Mouse (Mus musculus): ENCODE results near the gene Tmem253. TPM values are rescaled to one million over a fixed set of nuclear protein-coding genes. Genes with fewer than 3 reads are reported as not detected.
"Not testable (repeated sequence)": the region's sequence is repeated elsewhere in the genome, so short reads cannot be mapped to it uniquely, and the experiment has no call there.

The Tmem253 gene
- total RNA-seq, 2 experiments from 2014 or later, result 2.9 to 3.2 TPM

DNA sequence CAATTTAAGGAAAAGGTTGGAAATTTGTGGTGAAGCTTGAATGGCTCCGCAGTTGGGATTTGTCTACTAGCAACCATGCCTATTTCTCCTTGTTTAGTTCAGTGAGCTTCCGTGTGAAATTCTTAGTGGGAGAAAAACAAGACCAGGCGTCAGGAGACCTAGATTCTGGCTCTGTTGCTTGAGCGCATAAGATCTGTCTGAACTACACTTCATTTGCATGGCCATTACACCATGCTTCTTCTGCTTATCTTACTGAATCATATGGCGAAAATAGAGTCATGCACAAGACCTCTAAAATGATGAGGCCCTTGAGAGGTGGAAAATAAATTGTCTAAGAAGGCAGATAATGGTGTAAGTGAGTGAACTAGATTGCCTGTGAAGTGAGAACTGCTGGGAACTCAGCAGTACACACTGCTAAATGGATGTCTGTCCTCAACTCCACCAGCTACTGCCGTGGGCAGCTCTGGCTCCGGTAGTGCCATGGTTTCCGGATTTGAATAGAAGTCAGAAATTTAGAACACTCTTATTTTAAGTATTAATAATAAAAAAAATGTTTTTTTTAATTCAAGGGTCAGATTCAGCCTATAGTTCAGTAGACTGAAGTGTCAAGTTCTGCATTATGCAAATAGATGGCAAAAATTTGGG is 6.2 kb downstream of the Tmem253 start:
- no peak for DNase-seq

DNA sequence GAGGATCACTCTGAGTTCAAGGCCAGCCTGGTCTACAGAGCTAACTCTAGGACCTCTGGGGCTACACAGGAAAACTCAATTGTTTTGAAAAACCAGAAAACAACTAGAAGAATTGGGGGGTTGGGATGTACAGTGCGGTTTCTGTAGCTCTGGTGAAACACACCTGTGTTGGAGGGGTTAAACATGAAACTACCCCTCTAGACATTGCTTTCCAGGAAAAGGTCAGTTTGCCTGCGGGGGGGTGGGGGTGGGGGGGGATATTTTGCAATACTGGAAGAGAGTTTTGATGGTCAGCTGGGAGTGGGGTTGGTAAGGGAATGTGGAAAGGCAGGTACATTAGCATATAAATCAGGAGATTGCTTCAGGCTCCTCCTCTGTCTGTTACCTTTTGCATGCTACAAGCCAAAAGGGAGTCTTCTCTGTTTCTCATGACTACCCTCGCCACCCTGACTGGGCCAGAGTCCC is 6.8 kb downstream of the Tmem253 start:
- DNase-seq, result peak in 1 of 2 experiments; percentile 35

DNA sequence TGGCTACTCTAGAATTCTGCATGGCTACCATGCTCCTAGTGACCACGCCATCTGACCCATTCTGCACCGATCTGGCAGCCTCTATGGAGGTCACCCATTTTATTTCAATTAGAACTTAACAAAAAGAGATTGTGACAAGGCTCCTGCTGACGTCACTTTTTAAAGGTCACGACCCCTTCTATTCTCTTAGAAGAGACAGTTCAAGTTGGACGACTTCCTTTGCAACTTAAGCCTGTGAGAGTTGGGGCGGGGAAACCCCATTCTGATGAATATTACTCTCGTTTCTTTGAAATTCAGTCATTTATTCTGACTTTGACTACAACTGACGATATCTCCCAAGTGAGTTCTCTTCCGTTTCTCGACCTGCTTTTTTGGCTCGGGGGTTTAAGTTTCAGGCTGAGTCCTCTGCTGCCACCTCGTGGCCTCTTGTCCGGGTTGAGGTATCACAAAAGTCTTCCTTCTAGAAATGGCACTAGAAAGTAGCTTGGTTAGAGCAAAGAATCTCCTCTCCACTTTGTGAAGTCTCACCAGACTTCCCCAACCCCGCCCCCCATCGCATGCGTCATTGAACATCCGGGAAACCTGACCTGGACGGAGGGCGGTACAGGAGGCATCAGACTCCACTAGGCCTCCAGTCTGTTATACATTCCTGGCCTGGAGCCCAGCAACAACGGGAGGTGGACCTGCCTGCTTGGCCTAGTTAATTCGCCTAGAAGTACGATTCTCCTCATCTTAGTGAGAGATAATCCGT is 7.4 kb downstream of the Tmem253 start:
- DNase-seq, result peak; percentile 88 to 94

DNA sequence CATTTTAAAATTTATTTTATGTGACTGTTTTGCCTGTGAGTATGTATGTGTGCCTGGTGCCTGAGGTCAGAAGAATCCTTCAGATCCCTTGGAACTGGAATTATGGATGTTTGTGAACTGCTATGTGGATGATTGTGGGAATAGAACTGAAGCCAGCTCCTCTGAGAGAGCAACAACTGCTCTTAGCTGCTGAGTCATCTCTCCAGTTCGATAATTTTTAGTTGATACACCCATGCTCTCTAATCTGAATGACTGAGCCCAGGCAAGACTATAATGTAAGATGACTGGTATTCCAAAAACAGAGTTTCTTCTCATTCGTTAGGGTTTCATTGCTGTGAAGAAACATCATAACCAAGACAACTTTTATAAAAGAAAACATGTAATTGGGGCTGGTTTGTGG is 8.7 kb downstream of the Tmem253 start:
- no peak for DNase-seq

DNA sequence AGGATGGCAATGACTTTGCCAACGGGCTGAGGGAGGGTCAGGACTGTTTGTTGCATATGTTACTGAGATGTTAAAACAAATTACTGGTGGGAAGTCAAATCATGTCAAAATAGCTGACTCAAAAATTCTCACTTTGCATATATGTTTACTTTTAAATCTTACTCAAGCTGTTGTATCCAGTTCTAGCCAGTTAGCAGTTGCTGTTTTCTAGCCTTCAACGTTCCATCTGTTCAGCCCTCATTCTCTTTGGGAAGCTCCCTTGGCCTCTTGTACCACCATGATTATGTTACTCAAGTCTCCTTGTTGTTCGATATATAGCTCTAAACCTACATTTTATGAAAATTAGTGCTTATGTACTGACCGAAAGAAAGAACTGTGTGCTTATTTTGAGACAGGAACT is 10.9 kb downstream of the Tmem253 start:
- DNase-seq, result no peak

DNA sequence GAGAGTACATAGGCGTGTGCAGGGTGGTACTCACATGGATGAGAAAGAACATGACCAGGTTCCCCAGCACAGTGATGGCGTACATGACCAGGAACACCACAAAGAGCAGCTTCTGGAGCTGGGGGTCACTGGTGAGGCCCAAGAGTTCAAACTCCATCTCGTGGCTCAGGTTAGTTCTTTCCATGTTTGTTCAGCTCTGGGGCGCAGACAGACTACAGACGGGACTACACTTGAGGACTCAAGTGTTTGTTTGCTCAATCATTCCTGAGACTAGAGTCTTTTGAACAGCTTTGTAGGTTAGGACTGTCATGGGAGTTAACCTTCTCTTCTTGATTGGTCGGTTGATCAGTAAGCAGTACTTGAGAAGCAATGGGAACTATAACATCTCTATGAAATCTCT is 20.5 kb downstream of the Tmem253 start:
- DNase-seq, result no peak

DNA sequence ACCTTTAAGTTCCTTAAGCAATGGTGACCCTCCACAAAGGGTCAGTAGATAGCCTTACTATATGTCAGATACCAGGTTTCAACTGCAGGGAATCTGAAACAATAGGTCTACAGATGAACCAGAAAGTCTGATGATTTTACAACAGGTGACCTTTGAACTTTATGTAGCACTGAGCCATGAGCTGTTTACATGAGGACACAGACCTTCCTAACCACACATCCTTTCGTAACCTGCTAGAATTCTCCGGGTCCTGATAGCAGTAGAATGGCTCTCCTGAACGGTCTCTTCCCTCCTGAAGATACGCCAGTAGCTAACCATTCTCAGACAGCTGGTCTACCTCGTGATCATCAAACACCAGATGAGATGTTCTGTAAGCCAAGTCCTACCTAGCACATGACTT is 23.9 kb downstream of the Tmem253 start:
- DNase-seq, result no peak

DNA sequence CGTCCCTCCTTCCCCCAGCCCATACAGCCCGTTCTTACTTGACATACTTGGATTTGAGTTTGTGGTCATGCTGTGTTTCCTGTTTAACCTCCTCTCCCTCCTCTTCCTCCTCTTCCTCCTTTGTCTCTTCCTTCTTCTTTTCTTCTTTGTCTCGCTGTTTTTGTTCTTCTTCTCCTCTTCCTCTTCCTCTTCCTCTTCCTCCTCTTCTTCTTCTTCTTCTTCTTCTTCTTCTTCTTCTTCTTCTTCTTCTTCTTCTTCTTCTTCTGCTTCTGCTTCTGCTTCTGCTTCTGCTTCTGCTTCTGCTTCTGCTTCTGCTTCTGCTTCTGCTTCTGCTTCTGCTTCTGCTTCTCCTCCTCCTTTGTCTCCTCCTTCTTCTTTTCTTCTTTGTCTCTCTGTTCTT is 26.9 kb downstream of the Tmem253 start, which contains the start of gene Olfr221:
TSS of gene Olfr221 (minus strand) at position 101 of the 400 bp plus-strand sequence.
- not testable (repeated sequence) for DNase-seq

DNA sequence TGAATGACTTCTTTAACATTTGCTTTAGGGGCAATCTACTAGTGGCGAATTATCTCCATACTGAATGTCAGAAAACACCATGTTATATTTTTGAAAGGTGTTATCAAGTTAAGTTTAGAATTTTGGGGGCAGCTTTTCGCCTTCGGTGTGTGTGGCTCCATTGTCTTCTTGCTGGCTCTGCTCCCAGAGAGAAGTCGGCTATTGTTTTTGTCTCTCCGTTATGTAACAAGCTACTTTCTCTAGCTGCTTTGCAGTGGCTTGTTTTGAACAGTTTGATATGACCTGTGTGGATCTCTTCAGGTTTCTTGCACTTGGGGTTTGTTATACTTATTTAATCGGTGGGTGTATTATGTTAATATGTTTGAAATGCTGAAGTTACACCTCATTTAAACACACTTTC is 28.0 kb downstream of the Tmem253 start:
- DNase-seq, result peak in 1 of 2 experiments; percentile 23

DNA sequence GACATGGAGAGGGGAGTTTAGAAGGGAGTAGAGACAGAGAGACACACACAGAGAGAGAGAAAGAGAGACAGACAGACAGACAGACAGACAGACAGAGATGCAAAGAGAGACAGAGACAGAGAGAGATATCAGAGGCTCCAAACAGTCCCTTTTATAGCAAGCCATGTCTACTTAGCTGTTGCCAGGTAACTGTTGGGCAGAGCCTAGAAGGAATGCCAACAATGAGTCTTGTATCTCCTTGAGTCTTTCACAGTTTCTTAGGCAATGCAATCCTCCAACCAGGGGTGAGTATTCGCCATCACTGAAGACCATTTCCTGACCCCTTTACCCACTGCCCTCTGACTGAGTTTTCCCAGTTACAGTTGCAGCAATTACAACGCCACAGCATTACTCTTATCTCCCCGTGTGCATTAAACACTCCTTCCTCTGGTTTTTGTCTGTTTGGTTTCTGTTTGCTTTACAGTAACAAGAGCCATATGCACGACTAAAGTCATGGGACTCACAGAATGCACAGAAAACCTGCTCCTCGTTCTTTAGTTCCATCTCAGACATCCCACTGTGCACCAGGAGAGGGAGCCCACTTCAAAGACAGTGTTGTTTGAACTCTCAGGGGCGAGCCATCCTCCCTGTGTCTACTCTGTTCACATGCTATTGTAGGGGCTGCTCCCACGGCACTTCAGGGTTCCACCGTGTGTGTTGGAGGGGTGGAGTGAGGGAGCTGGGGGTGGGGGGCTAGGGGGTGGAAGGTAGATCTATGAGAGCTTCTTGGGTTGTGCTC is 29.6 kb downstream of the Tmem253 start:
- no peak for DNase-seq

DNA sequence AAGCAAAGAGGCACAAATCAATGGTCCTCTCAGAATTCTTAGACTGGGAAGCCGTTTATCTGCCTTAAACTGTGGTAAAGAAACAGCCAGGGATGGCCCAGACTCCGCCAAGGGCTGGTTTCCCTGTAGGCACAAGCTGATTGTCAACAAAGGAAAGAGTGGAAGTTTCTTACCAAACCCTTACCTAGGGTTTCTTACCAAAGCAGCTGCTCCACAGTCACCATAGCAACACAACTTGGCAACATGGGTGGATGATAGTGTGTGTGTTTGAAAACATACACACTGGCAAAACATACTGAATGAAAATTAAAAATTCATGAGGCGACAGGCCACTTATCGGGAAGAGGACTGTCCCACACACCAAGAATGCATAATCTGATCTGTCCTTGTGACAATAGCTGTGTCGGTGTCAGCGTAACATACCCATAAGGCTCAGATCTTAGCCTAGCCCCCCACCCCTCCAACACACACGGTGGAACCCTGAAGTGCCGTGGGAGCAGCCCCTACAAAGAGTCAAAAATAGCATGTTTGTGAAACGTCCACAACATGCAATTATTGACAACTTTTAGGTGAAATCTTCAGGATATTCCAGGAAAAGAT is 30.6 kb downstream of the Tmem253 start:
- DNase-seq, result no peak

DNA sequence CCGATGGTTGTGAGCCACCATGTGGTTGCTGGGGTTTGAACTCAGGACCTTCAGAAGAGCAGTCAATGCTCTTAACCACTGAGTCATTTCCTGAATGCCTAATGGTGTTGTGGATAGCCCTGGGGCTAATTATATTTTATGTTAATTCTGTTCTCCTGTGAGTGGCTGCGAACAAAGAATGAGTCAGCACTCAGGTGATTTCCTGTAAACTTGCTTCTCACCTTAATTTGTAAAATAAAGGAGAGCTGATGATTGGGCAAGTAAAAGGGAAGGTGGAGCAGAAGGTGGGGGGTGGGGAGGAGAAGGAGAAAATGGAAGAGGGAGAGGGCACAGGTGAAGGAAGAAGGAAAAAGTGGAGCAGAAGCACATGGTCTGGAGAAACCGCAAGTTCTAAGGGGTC is 37.3 kb downstream of the Tmem253 start:
- not testable (repeated sequence) for DNase-seq

DNA sequence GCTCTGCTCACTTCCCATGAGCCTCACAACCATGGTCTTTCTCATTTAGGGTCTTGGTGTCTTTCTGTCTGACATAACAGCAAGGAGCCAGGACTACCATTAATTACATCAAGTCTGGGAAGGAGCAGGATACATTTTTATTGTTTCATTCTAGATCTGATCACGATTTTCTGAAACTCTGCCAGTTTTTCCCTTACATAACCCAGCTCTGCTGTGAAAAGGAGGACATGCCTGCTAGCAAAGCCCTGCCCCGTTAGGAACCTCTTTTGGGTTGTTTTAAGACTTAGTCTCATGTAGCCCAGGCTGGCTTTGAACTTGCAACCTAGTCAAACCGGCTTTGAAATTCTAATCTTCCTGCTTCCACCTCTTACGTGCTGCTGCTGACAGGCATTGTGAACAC is 44.5 kb downstream of the Tmem253 start:
- no peak for DNase-seq

DNA sequence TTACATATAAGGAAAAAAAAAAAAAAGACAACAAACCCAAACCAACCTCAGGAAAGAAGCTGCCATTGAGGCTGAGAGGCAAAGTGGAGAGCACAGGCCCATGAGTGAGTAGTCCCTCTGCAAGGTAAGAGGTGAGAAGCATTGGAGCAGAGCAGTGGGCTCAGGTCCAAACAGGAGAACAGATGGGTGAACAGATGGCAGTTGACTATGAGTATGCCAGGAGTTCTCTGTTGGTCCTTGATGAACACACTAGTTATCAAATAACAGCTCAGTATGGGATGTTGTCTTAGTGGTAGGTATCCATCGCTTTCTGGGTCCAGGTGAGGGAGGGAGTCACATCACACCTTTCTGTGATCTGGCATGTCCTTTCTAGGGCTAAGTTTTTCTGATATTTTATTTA is 45.3 kb downstream of the Tmem253 start:
- no peak for DNase-seq

DNA sequence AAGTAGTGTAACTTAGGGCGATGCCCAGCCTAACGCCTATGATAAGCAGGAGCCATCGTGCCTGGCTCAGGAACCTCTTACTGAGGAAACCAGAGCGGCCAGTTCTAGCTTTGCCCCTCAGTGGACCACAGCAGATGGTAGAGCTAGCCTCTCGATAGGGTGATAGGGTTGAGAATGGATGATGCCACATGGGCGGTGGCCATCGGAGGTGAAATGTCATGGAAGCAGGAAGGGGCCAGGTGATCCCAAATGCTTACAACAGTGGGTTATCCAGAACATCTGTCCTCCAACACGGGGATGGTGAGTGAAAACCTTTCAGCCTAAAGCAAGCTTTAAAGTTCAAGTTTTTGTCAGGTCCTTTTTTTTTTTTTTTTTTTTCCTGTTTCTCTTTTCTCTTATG is 46.3 kb downstream of the Tmem253 start:
- DNase-seq, result no peak

DNA sequence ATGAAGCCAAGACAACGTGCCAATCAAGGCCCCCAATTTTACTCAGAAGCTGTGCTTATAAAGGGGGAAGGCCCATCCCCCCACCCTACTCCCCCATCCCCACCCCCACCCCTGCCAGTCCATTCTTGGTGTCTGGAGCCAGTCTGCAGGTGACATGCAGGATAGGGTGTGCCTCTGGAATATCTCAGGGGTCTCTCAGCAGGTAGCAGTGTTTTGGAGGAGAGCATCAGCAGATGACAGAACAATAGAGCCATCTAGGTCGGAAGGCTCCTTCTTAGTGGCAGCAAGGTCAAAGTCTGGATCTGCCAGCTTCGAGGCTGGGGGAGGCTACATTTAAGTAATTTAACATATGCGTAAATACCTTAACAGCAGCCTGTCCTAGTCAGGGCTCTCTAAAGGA is 50.7 kb downstream of the Tmem253 start:
- DNase-seq, result no peak

Other genes starting within 250 kb of the Tmem253 start
- not detected for gene Ang4, start 242.1 kb upstream of the Tmem253 start, total RNA-seq (2021)
- gene AY358078, start 215.6 kb upstream of the Tmem253 start, total RNA-seq (2021), result not detected
- not detected for gene Ear6, start 162.0 kb upstream of the Tmem253 start, total RNA-seq (2021)
- 10 to 100 TPM; 24.3 to 26.3 TPM for gene Mettl17, start 130.8 kb upstream of the Tmem253 start, total RNA-seq (2021)
- under 1 TPM in 1 of 2 experiments, not detected in 1; 0.26 TPM for gene Slc39a2, start 122.8 kb upstream of the Tmem253 start, total RNA-seq (2021)
- gene Ndrg2, start 101.5 kb upstream of the Tmem253 start, total RNA-seq (2021), result 1,000 to 10,000 TPM; 1,486 to 1,502 TPM
- gene Tppp2, start 97.2 kb upstream of the Tmem253 start, total RNA-seq (2021), result not detected
- not detected for gene Rnase13, start 92.9 kb upstream of the Tmem253 start, total RNA-seq (2021)
- gene Arhgef40, start 30.9 kb upstream of the Tmem253 start, total RNA-seq (2021), result 10 to 100 TPM; 24.1 to 25.2 TPM
- 10 to 100 TPM; 22.3 to 23.4 TPM for gene Zfp219, start 5.1 kb downstream of the Tmem253 start, total RNA-seq (2021)
- not detected for gene Olfr221, start 26.8 kb downstream of the Tmem253 start, total RNA-seq (2021)
- 100 to 1,000 TPM; 139 to 142 TPM for gene Hnrnpc, start 88.4 kb downstream of the Tmem253 start, total RNA-seq (2021)
- gene Rpgrip1, start 95.0 kb downstream of the Tmem253 start, total RNA-seq (2021), result 1 to 10 TPM in 1 of 2 experiments, under 1 TPM in 1; 0.30 to 1.0 TPM
- 10 to 100 TPM; 22.3 to 23.7 TPM for gene Supt16, start 181.8 kb downstream of the Tmem253 start, total RNA-seq (2021)
- 10 to 100 TPM; 34.2 to 37.7 TPM for gene Chd8, start 242.1 kb downstream of the Tmem253 start, total RNA-seq (2021)

Measured in heart, adult 18-20 months (tissue).